Mouse (Mus musculus) intestine, postnatal 0 days (tissue): ENCODE measurements around the gene Pkib. TPM values are rescaled to one million over a fixed set of nuclear protein-coding genes. Genes with fewer than 3 reads are reported as not detected.

Experiments
- ATAC-seq: fragments of 200-750 bp; cut with Nextera tagmentation; 2 replicates; pipeline ENCODE4 v1.8.0; 2017; ENCODE audit warnings: mild to moderate bottlenecking, moderate TSS enrichment, moderate library complexity
- H3K27ac ChIP-seq: fragments of 300-500 bp; sonication (generic); 2 replicates; pipeline ENCODE4 v1.5.1; 2014; ENCODE audit warnings: mild to moderate bottlenecking, low read depth, low read length, moderate library complexity
- H3K27me3 ChIP-seq: fragments of 300-500 bp; sonication (generic); replicated peaks from 2 replicates; pipeline ENCODE4 v1.6.1; 2014; ENCODE audit warnings: low read length, mixed read lengths; ENCODE audit not compliant: control insufficient read depth, insufficient read depth
- H3K36me3 ChIP-seq: fragments of 300-500 bp; sonication (generic); 2 replicates; pipeline ENCODE4 v1.6.1; 2014; ENCODE audit warnings: mild to moderate bottlenecking, moderate library complexity; ENCODE audit not compliant: control insufficient read depth, insufficient read depth
- H3K4me1 ChIP-seq: fragments of 300-500 bp; sonication (generic); replicated peaks from 2 replicates; pipeline ENCODE4 v1.6.1; 2014; ENCODE audit warnings: antibody characterized with exemption, low read length, mixed read lengths; ENCODE audit not compliant: control insufficient read depth, insufficient read depth
- H3K4me2 ChIP-seq: fragments of 300-500 bp; sonication (generic); replicated peaks from 2 replicates; pipeline ENCODE4 v1.6.1; 2014; ENCODE audit warnings: low read depth, mild to moderate bottlenecking, moderate library complexity
- H3K4me3 ChIP-seq: fragments of 300-500 bp; sonication (generic); 2 replicates; pipeline ENCODE4 v1.5.1; 2014; ENCODE audit warnings: low read depth, low read length
- H3K9ac ChIP-seq: fragments of 300-500 bp; sonication (generic); 2 replicates; pipeline ENCODE4 v1.6.1; 2014; ENCODE audit warnings: mild to moderate bottlenecking, low read depth, low read length
- H3K9me3 ChIP-seq: fragments of 300-500 bp; sonication (generic); 2 replicates; pipeline ENCODE4 v1.6.1; 2016; ENCODE audit warnings: mixed run types; ENCODE audit not compliant: control insufficient read depth
- CTCF ChIP-seq: sonication (generic); IDR thresholded peaks from 2 replicates; pipeline ENCODE4 v1.5.1; 2016; ENCODE audit warnings: low read depth, mild to moderate bottlenecking, control low read depth, antibody characterized with exemption, moderate library complexity
- WGBS: fragments of 180-500 bp; shearing (Covaris S2); extraction: QIAGEN DNeasy Blood & Tissue Kit; methylation state at CpG from one replicate; pipeline ENCODE4 v1.1.7; 2014; 5-methylcytosine and 5-hydroxymethylcytosine counted together
- polyA plus RNA-seq: library from polyadenylated mRNA; unstranded; fragments of >200 nt; fragmentation: Nextera tagmentation; extraction: Ambion mirVana; gene quantifications from 2 replicates; pipeline ENCODE4 v1.2.1, GENCODE M21; 2015

The Pkib gene
- polyA plus RNA-seq, 1 experiment from 2014 or later: 3.1 TPM

DNA sequence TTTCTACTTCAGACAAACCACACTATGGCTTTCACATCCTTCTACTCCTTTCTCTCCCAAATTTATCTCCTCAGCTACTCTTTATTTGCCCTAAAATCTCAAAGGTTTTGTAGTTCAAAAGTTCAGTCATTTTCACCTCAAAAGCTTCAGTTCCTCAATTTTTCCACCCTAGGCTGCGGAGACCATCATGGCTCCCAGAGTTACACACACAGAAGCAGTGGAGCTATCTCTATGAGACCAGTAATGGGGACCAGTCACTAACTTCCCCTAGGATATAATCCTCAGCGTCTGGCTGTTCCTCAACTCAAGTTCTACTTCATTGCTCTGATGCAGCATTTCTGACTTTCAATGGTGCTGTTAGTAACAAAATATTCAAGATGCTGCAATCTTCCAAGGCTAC is 127.2 kb downstream of the Pkib start:
- Histone ChIP-seq H3K36me3 (no peaks in the 10 kb centered on the region), H3K4me1 (no peaks in the 10 kb centered on the region), H3K4me3 (no peak overlapping the region), H3K9me3 (no peaks in the 10 kb centered on the region), H3K27me3 (no peaks in the 10 kb centered on the region), H3K27ac (no peak overlapping the region), H3K4me2 (no peak overlapping the region), H3K9ac (no peak overlapping the region)
- ATAC-seq: no peak
- 92% methylated on average over 2 of the region's 2 CpGs for WGBS
- TF ChIP-seq CTCF: no peak

DNA sequence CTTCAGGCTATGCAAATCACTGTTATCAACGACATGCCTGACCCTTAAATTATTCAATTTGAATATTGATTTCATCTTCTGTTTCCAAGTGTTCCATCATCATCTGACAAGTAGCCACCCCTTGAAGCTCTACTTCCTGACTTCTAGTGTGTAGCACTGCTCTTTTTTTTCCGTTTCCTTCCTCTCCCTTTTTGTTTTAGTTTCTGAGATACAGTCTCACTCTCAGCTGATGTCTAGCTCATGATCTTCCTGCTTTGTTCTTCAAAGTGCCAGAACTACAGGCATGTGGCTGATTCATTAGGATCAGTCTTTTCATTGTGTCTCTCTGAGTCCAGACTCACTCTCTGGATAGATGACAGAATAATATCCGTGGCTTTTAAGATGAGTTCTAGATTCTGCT is 128.9 kb downstream of the Pkib start:
- ATAC-seq: no peak
- 64% methylated on average over 3 of the region's 3 CpGs for WGBS
- Histone ChIP-seq H3K27me3 (no peaks in the 10 kb centered on the region), H3K4me1 (no peaks in the 10 kb centered on the region), H3K36me3 (no peaks in the 10 kb centered on the region), H3K9me3 (no peaks in the 10 kb centered on the region), H3K27ac (no peak overlapping the region), H3K4me3 (no peak overlapping the region), H3K4me2 (no peak overlapping the region), H3K9ac (no peak overlapping the region)
- TF ChIP-seq CTCF: no peak

- peak; percentile 73 for ATAC-seq
- Histone ChIP-seq H3K4me3 (no peak overlapping the region), H3K4me1 (no peaks in the 10 kb centered on the region), H3K36me3 (no peaks in the 10 kb centered on the region), H3K27ac (no peak overlapping the region), H3K4me2 (no peak overlapping the region), H3K9ac (no peak overlapping the region), H3K27me3 (no peaks in the 10 kb centered on the region), H3K9me3 (no peaks in the 10 kb centered on the region)
- WGBS: 16% methylated on average over 1 of the region's 1 CpGs
- no peak for TF ChIP-seq CTCF
Measured at GRCm38 (mm10) chr10:57763044-57763443, 131.3 kb downstream of the Pkib start.

DNA sequence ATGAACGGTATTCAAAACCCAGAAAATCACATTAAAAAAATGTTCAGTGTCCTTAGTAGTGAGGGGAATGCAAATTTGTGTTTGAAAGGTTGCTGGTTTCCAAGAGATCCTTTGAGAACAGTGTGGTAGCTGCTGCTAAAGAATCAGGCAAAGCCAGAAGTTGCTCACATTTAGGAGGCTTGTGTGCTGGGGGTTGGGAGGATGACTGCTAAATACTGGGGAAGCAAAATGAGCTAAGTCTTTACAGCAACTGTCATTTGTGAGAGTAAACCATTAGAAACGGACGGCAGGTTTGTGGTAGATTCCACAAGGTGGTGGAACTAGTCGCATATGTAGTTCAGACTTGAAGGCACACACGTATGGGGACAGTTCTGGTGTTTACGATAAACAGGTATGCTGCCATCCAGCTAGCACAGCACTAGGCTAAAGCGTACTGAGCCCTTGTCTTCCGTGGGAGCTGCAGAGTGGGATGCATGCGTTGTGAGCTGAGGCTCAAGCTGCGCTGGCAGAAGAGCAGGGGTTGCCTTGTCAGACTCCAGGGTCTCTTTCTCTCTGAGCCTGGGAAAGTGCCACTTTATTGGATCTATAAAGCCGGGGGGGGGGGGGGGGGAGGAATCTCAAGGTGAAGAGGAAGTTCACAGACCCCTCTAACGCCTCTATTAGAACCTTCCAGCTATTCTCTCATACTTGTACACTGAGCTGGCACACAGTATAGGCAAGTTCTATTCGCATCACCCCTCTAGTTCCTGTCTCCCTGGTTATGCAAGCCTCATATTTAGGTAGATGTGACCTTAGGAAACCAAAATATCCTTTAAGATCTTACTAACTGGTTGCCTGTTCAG is 151.7 kb downstream of the Pkib start:
- no peaks in the 10 kb centered on the region for H3K9me3 ChIP-seq
- no peak overlapping the region for H3K4me2 ChIP-seq
- no peaks in the 10 kb centered on the region for H3K27me3 ChIP-seq
- no peak for ATAC-seq
- H3K27ac ChIP-seq: no peak overlapping the region
- no peak for TF ChIP-seq CTCF
- H3K4me1 ChIP-seq: no peaks in the 10 kb centered on the region
- H3K4me3 ChIP-seq: no peak overlapping the region
- no peak overlapping the region for H3K9ac ChIP-seq
- no peaks in the 10 kb centered on the region for H3K36me3 ChIP-seq
- WGBS: 47% methylated on average over 12 of the region's 13 CpGs

GRCm38 (mm10) chr10:57784131-57784875 is 152.5 kb downstream of the Pkib start:
- H3K4me2 ChIP-seq: no peak overlapping the region
- no peaks in the 10 kb centered on the region for H3K9me3 ChIP-seq
- no peak overlapping the region for H3K27ac ChIP-seq
- ATAC-seq: no peak
- no peaks in the 10 kb centered on the region for H3K36me3 ChIP-seq
- H3K9ac ChIP-seq: no peak overlapping the region
- no peak for TF ChIP-seq CTCF
- H3K4me1 ChIP-seq: no peaks in the 10 kb centered on the region
- no peaks in the 10 kb centered on the region for H3K27me3 ChIP-seq
- no peak overlapping the region for H3K4me3 ChIP-seq
- WGBS: 38% methylated on average over 7 of the region's 7 CpGs

DNA sequence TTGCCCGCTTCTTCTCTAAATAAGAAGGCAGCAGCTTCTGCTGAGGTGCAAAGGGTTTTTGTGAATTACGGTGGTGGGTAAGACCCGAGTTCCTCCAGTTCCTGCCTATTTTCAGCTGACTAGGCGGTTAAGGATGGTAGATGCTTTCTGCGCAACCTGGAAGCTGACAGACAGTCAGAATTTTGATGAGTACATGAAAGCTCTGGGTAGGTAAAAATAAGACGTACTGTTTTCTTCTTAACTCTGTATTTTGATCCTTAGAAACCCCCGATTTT is 153.0 kb downstream of the Pkib start, which contains the start of gene Fabp7:
TSS of gene Fabp7 (plus strand) at position 6 of the 275 bp plus-strand sequence.
- 37% methylated on average over 7 of the region's 7 CpGs for WGBS
- no peak for ATAC-seq
- Histone ChIP-seq H3K9me3 (no peaks in the 10 kb centered on the region), H3K27ac (no peak within 1 kb of the TSS), H3K4me3 (no peak within 1 kb of the TSS), H3K4me1 (no peaks in the 10 kb centered on the region), H3K36me3 (no peaks in the 10 kb centered on the region), H3K27me3 (no peaks in the 10 kb centered on the region), H3K9ac (no peak within 1 kb of the TSS), H3K4me2 (0 out of 2 replicates have a peak within 1 kb of the TSS, but pooled peaks have one; percentile 6)
- TF ChIP-seq CTCF: no peak
